Comparison of ENCODE assay signal across 13 mouse cellular contexts in genomic region chr2:122704572-122704971, GRCm38 (mm10).
"Had no signal": no experiment of that assay in that cellular context is flagged by ENCODE, and none has a peak within 500 bp of the region (broad histone marks: within the 10 kb centered on the region; RNA-seq: fewer than 3 reads in every experiment).

No protein-coding gene starts in this region.

- H3K9me3 ChIP-seq: limb, embryonic 10.5 days; liver, embryonic 15.5 days; megakaryocyte, embryonic 14.5 days; stomach, embryonic 15.5 days had no signal

- H3K4me1 ChIP-seq: liver, embryonic 15.5 days; stomach, embryonic 15.5 days had no signal

- DNase-seq: kidney, adult 11 months; kidney, adult 9 months; kidney, postnatal 36 days; lung, adult 2 months; lung, postnatal 10 days; thymus, adult 2 months; thymus, postnatal 25 days had no signal

- H3K36me3 ChIP-seq: limb, embryonic 10.5 days; liver, embryonic 15.5 days; stomach, embryonic 15.5 days had no signal

- H3K27me3 ChIP-seq: stomach, embryonic 15.5 days had no signal

- H3K27ac ChIP-seq: kidney, postnatal 0 days; limb, embryonic 10.5 days; liver, embryonic 15.5 days; macrophage; stomach, embryonic 15.5 days had no signal

- H3K4me3 ChIP-seq: limb, embryonic 10.5 days; liver, embryonic 15.5 days; megakaryocyte, embryonic 14.5 days; stomach, embryonic 15.5 days had no signal
